Mouse (Mus musculus) midbrain, embryonic 16.5 days (tissue): ENCODE measurements around the gene Icmt. TPM values are rescaled to one million over a fixed set of nuclear protein-coding genes. Genes with fewer than 3 reads are reported as not detected.

Source experiments
- ATAC-seq: fragments of 200-750 bp; cut with Nextera tagmentation; 2 replicates; pipeline ENCODE4 v1.8.0; 2017; ENCODE audit warnings: moderate TSS enrichment
- H3K27ac ChIP-seq: fragments of 300-500 bp; sonication (generic); 2 replicates; pipeline ENCODE4 v1.5.1; 2014; ENCODE audit warnings: mild to moderate bottlenecking, low read length, mixed read lengths
- H3K27me3 ChIP-seq: fragments of 300-500 bp; sonication (generic); 2 replicates; pipeline ENCODE4 v1.6.1; 2014; ENCODE audit warnings: low read depth, low read length, mixed read lengths; ENCODE audit not compliant: control insufficient read depth, insufficient read depth
- H3K36me3 ChIP-seq: fragments of 300-500 bp; sonication (generic); 2 replicates; pipeline ENCODE4 v1.6.1; 2014; ENCODE audit warnings: mild to moderate bottlenecking, low read length, moderate library complexity, mixed read lengths; ENCODE audit not compliant: control insufficient read depth, insufficient read depth
- H3K4me1 ChIP-seq: fragments of 300-500 bp; sonication (generic); 2 replicates; pipeline ENCODE4 v1.6.1; 2014; ENCODE audit warnings: mild to moderate bottlenecking, low read length, mixed read lengths; ENCODE audit not compliant: control insufficient read depth, insufficient read depth
- H3K4me2 ChIP-seq: fragments of 300-500 bp; sonication (generic); 2 replicates; pipeline ENCODE4 v1.6.1; 2014; ENCODE audit warnings: mild to moderate bottlenecking, low read length, mixed read lengths
- H3K4me3 ChIP-seq: fragments of 300-500 bp; sonication (generic); 2 replicates; pipeline ENCODE4 v1.5.1; 2014; ENCODE audit warnings: low read depth, mild to moderate bottlenecking, low read length, moderate library complexity, mixed read lengths
- H3K9ac ChIP-seq: fragments of 300-500 bp; sonication (generic); 2 replicates; pipeline ENCODE4 v1.6.1; 2014; ENCODE audit warnings: low read depth, low read length, mixed read lengths
- H3K9me3 ChIP-seq: fragments of 300-500 bp; sonication (generic); replicated peaks from 2 replicates; pipeline ENCODE4 v1.6.1; 2014; ENCODE audit warnings: mild to moderate bottlenecking, low read length, mixed read lengths; ENCODE audit not compliant: control insufficient read depth, poor library complexity, severe bottlenecking
- WGBS: fragments of 180-500 bp; shearing (Covaris S2); extraction: QIAGEN DNeasy Blood & Tissue Kit; methylation state at CpG from one replicate; pipeline ENCODE4 v1.1.7; 2014; 5-methylcytosine and 5-hydroxymethylcytosine counted together
- polyA plus RNA-seq: library from polyadenylated mRNA; unstranded; fragments of >200 nt; fragmentation: Nextera tagmentation; extraction: Ambion mirVana; gene quantifications from 2 replicates; pipeline ENCODE4 v1.2.1, GENCODE M21; 2015

Gene Icmt
- polyA plus RNA-seq, 1 experiment from 2014 or later = 20.7 TPM

- Histone ChIP-seq H3K4me1 (peaks cover 13% of the 10 kb centered on the region), H3K27me3 (no peaks in the 10 kb centered on the region), H3K27ac (no peak overlapping the region), H3K4me2 (no peak overlapping the region), H3K4me3 (no peak overlapping the region), H3K36me3 (peaks cover 17% of the 10 kb centered on the region; the same call in 1 of the 2 replicates), H3K9ac (no peak overlapping the region), H3K9me3 (no peaks in the 10 kb centered on the region)
- ATAC-seq = no peak
- 65% methylated on average over 11 of the region's 11 CpGs for WGBS
These were observed 5.0 kb downstream of the Icmt start for GRCm38 (mm10) chr4:152302012-152302411.

DNA sequence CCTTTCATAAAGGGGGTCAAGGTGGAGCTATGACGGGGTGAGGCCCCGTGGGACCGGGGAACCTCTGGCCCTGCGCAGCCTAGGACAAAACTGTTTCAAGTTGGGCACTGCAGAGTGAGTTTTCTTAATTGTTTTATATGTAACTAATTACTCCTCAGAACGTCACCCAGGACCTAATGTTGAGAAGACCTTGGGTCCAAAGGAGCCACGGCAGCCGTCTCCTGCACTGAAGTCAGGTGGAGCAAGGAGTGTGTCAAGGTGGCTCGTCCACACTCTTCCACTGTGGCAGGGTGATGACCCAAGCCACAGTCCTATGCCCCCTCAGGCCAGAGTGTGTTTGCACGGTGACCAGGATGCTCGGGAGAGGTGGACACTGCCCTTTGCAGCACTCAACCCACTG, 6.1 kb downstream of the Icmt start:
- no peak overlapping the region for H3K27ac ChIP-seq
- H3K4me3 ChIP-seq = no peak overlapping the region
- H3K4me1 ChIP-seq = peaks cover 9% of the 10 kb centered on the region
- no peak overlapping the region for H3K4me2 ChIP-seq
- peaks cover 17% of the 10 kb centered on the region; the same call in 1 of the 2 replicates for H3K36me3 ChIP-seq
- ATAC-seq = no peak
- WGBS = 93% methylated on average over 10 of the region's 10 CpGs
- H3K9ac ChIP-seq = no peak overlapping the region
- no peaks in the 10 kb centered on the region for H3K27me3 ChIP-seq
- H3K9me3 ChIP-seq = no peaks in the 10 kb centered on the region

- Histone ChIP-seq H3K4me2 (no peak overlapping the region), H3K9me3 (no peaks in the 10 kb centered on the region), H3K36me3 (peaks cover 17% of the 10 kb centered on the region; the same call in 1 of the 2 replicates), H3K4me1 (no peaks in the 10 kb centered on the region), H3K4me3 (no peak overlapping the region), H3K9ac (no peak overlapping the region), H3K27ac (no peak overlapping the region), H3K27me3 (0 out of 2 replicates have a peak, but pooled peaks cover 2% of the 10 kb centered on the region)
- ATAC-seq = no peak
- WGBS = 84% methylated on average over 6 of the region's 6 CpGs
These were observed 7.7 kb downstream of the Icmt start for GRCm38 (mm10) chr4:152304685-152305084.

DNA sequence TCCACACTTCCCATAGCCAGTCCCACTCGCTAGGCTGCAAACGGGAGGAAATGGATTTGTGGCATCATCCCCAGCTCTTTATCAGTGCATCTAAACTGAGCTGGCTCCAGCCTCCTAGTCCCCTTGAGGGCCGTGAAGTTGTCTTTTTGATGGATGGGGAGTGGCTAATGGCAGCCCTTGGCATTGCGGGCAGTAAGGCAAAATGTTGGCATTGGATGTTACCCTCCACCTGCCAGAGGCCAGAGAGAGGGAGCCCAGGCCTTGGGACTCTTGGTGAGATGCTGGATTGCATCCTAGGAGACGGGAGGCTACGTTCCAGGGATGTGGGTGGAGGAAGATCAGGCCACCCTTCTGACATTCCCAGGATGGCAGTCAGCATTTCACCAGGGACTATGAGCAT, 9.0 kb downstream of the Icmt start:
- Histone ChIP-seq H3K9ac (no peak overlapping the region), H3K9me3 (no peaks in the 10 kb centered on the region), H3K4me3 (no peak overlapping the region), H3K27ac (no peak overlapping the region), H3K4me1 (no peaks in the 10 kb centered on the region), H3K36me3 (peaks cover 15% of the 10 kb centered on the region; the same call in 1 of the 2 replicates), H3K27me3 (peaks cover 8% of the 10 kb centered on the region), H3K4me2 (no peak overlapping the region)
- 83% methylated on average over 6 of the region's 6 CpGs for WGBS
- ATAC-seq = no peak

- H3K9ac ChIP-seq = no peak overlapping the region
- H3K9me3 ChIP-seq = no peaks in the 10 kb centered on the region
- H3K27me3 ChIP-seq = peaks cover 23% of the 10 kb centered on the region
- no peak overlapping the region for H3K4me2 ChIP-seq
- H3K36me3 ChIP-seq = peaks cover 5% of the 10 kb centered on the region; the same call in 1 of the 2 replicates
- no peak for ATAC-seq
- no peak overlapping the region for H3K27ac ChIP-seq
- no peak overlapping the region for H3K4me3 ChIP-seq
- 73% methylated on average over 9 of the region's 9 CpGs for WGBS
- H3K4me1 ChIP-seq = peaks cover 4% of the 10 kb centered on the region; the same call in 1 of the 2 replicates
These were observed 10.5 kb downstream of the Icmt start for GRCm38 (mm10) chr4:152307542-152307941.

DNA sequence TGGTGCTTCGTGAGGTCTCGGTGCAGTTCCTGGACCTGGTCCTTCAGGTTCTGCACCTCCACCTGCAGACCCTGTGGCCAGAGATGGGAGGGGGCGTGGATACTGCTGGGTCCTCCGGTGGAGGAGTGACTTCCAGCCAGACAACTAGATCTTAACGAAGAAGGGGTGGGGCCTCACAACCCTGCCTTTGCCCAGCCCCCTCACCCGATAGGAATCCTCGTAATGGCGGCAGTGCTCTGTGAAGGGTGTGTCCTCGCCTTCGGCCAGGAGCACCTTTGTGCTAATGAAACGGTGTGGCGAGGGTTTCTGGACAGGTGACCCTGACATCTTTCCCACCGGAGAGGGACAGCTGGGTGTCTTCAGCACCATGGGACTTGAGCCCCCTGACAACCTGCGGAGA, 15.2 kb downstream of the Icmt start:
- Histone ChIP-seq H3K9ac (0 out of 2 replicates have a peak overlapping the region, but pooled peaks have one; percentile 11), H3K9me3 (no peaks in the 10 kb centered on the region), H3K4me3 (peak overlapping the region; percentile 48), H3K27me3 (peaks cover 61% of the 10 kb centered on the region), H3K36me3 (no peaks in the 10 kb centered on the region), H3K4me2 (peak overlapping the region; percentile 79), H3K4me1 (peaks cover 20% of the 10 kb centered on the region), H3K27ac (no peak overlapping the region)
- ATAC-seq = no peak
- 6% methylated on average over 14 of the region's 14 CpGs for WGBS

GRCm38 (mm10) chr4:152313211-152313632, 16.2 kb downstream of the Icmt start:
- Histone ChIP-seq H3K27me3 (peaks cover 72% of the 10 kb centered on the region), H3K4me1 (peaks cover 20% of the 10 kb centered on the region), H3K4me3 (peak overlapping the region; percentile 48), H3K36me3 (no peaks in the 10 kb centered on the region), H3K9ac (peak overlapping the region; percentile 69), H3K4me2 (peak overlapping the region; percentile 79), H3K9me3 (no peaks in the 10 kb centered on the region), H3K27ac (no peak overlapping the region)
- ATAC-seq = peak; percentile 71
- WGBS = 1% methylated on average over 29 of the region's 29 CpGs

DNA sequence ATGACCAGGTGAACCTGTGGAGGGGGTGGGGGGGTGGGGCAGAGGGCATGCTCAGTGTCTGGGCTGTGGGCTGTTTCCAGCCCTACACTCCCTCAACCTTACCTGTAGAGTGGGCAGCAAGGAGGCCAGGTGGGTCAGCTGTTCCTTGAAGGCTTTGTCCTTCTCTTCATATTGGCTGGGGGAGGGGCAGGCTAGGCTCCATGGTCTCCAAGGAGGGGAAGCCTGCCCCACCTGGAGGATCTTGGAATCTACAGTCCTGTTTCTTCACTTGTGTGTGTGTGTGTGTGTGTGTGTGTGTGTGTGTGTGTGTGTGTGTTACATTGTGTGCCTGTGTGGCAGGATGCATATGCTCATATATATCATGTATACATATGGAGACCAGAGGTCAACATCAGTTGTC, 16.9 kb downstream of the Icmt start:
- ATAC-seq = peak; percentile 56
- Histone ChIP-seq H3K4me2 (peak overlapping the region; percentile 79), H3K9me3 (no peaks in the 10 kb centered on the region), H3K9ac (peak overlapping the region; percentile 69), H3K4me3 (peak overlapping the region; percentile 48), H3K27me3 (peaks cover 77% of the 10 kb centered on the region), H3K27ac (no peak overlapping the region), H3K4me1 (peaks cover 26% of the 10 kb centered on the region), H3K36me3 (no peaks in the 10 kb centered on the region)

DNA sequence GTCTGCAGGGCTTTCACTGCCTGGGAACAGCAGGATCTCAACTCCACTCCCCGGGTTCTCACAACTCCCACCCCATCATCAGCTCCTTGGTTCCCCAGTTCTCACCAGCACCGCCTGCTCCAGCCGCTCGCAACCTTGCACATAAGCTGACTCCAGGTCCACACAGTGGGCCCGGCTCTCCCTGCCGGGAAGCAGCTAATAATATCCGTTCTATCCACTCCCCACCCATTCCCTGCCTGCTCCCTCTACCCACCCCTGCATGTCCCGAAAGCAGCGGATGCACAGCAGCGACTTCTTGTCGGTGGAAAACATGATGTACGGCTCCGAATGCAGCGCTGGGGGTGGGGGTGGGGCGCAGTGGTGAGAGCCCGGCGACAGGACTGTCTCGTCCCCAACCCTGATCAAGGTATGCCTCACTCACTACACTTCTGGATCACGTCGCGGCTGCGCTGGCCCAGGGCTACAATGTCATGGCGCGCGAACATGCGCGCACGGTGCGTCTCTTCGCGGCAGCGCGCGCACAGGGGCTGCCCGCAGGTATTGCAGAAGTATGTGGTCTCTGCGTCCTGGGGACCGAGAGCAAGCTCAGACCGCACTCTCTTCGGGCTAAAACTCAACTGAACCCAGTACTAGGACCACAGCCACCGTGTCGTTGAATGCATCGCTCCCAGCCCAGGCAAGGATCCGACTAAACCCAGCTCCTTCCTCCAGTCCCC, 18.6 kb downstream of the Icmt start:
- H3K9ac ChIP-seq = 0 out of 2 replicates have a peak overlapping the region, but pooled peaks have one; percentile 14
- no peak for ATAC-seq
- no peak overlapping the region for H3K27ac ChIP-seq
- WGBS = under 1% methylated on average over 43 of the region's 43 CpGs
- peaks cover 76% of the 10 kb centered on the region for H3K27me3 ChIP-seq
- peaks cover 26% of the 10 kb centered on the region for H3K4me1 ChIP-seq
- peak overlapping the region; percentile 50 for H3K4me2 ChIP-seq
- no peaks in the 10 kb centered on the region for H3K36me3 ChIP-seq
- H3K9me3 ChIP-seq = no peaks in the 10 kb centered on the region
- H3K4me3 ChIP-seq = peak overlapping the region; percentile 32
